Mouse (Mus musculus) embryonic facial prominence, embryonic 11.5 days (tissue): ENCODE measurements around the gene Gm12216. TPM values are rescaled to one million over a fixed set of nuclear protein-coding genes. Genes with fewer than 3 reads are reported as not detected.
A peak's percentile ranks its signal among the peaks of the same experiment; 100 is the strongest.

ENCODE experiments used
- ATAC-seq: fragments of 200-750 bp; cut with Nextera tagmentation; replicated peaks from 2 replicates; pipeline ENCODE4 v1.8.0; 2017; ENCODE audit warnings: low read depth; ENCODE audit not compliant: insufficient number of reproducible peaks, low FRiP score, low TSS enrichment
- DNase-seq: peaks from one replicate; pipeline ENCODE4 v3.0.0-alpha.2; 2015; ENCODE audit warnings: low spot score
- H3K27ac ChIP-seq: fragments of 300-500 bp; sonication (generic); replicated peaks from 2 replicates; pipeline ENCODE4 v1.5.1; 2014; ENCODE audit warnings: mild to moderate bottlenecking, low read depth, low read length, control low read depth
- H3K27me3 ChIP-seq: fragments of 300-500 bp; sonication (generic); 2 replicates; pipeline ENCODE4 v1.6.1; 2014; ENCODE audit warnings: mild to moderate bottlenecking, low read length, moderate library complexity, mixed read lengths; ENCODE audit not compliant: control insufficient read depth, insufficient read depth
- H3K36me3 ChIP-seq: fragments of 300-500 bp; sonication (generic); replicated peaks from 2 replicates; pipeline ENCODE4 v1.6.1; 2014; ENCODE audit warnings: low read depth, mild to moderate bottlenecking, low read length, moderate library complexity, mixed read lengths; ENCODE audit not compliant: control insufficient read depth, insufficient read depth
- H3K4me1 ChIP-seq: fragments of 300-500 bp; sonication (generic); 2 replicates; pipeline ENCODE4 v1.6.1; 2014; ENCODE audit warnings: low read length, mixed read lengths; ENCODE audit not compliant: control insufficient read depth, insufficient read depth
- H3K4me2 ChIP-seq: fragments of 300-500 bp; sonication (generic); 2 replicates; pipeline ENCODE4 v1.6.1; 2014; ENCODE audit warnings: low read depth, mild to moderate bottlenecking, control low read depth, low read length, moderate library complexity
- H3K4me3 ChIP-seq: fragments of 300-500 bp; sonication (generic); 2 replicates; pipeline ENCODE4 v1.5.1; 2014; ENCODE audit warnings: low read depth, low read length, control low read depth
- H3K9ac ChIP-seq: fragments of 300-500 bp; sonication (generic); replicated peaks from 2 replicates; pipeline ENCODE4 v1.6.1; 2014; ENCODE audit warnings: mild to moderate bottlenecking, control low read depth, low read length
- H3K9me3 ChIP-seq: fragments of 300-500 bp; sonication (generic); replicated peaks from 2 replicates; pipeline ENCODE4 v1.6.1; 2016; ENCODE audit warnings: mild to moderate bottlenecking, low read length, inconsistent platforms, mixed read lengths; ENCODE audit not compliant: control insufficient read depth
- WGBS: fragments of 180-500 bp; shearing (Covaris S2); extraction: QIAGEN DNeasy Blood & Tissue Kit; methylation state at CpG from one replicate; pipeline ENCODE4 v1.1.7; 2014; 5-methylcytosine and 5-hydroxymethylcytosine counted together
- polyA plus RNA-seq: library from polyadenylated mRNA; unstranded; fragments of >200 nt; fragmentation: Nextera tagmentation; extraction: Ambion mirVana; gene quantifications from 2 replicates; pipeline ENCODE4 v1.2.1, GENCODE M21; 2014

The Gm12216 gene
- polyA plus RNA-seq, 1 experiment from 2014 or later, result not detected

GRCm38 (mm10) chr11:53843106-53843505 is 15.9 kb downstream of the Gm12216 start:
- peak; percentile 49 for DNase-seq
- ATAC-seq, result no peak
- no peaks in the 10 kb centered on the region for H3K36me3 ChIP-seq
- H3K4me2 ChIP-seq, result no peak overlapping the region
- H3K27me3 ChIP-seq, result no peaks in the 10 kb centered on the region
- H3K27ac ChIP-seq, result no peak overlapping the region
- no peaks in the 10 kb centered on the region for H3K4me1 ChIP-seq
- H3K9me3 ChIP-seq, result no peaks in the 10 kb centered on the region
- 50% methylated on average over 10 of the region's 10 CpGs for WGBS
- H3K4me3 ChIP-seq, result no peak overlapping the region
- no peak overlapping the region for H3K9ac ChIP-seq

GRCm38 (mm10) chr11:53842161-53842581 is 16.9 kb downstream of the Gm12216 start:
- Histone ChIP-seq H3K9me3 (no peaks in the 10 kb centered on the region), H3K9ac (no peak overlapping the region), H3K27me3 (no peaks in the 10 kb centered on the region), H3K4me2 (no peak overlapping the region), H3K4me3 (no peak overlapping the region), H3K27ac (no peak overlapping the region), H3K4me1 (no peaks in the 10 kb centered on the region), H3K36me3 (no peaks in the 10 kb centered on the region)
- DNase-seq (no peak), ATAC-seq (no peak)
- 74% methylated on average over 4 of the region's 4 CpGs for WGBS

GRCm38 (mm10) chr11:53841514-53841913 is 17.5 kb downstream of the Gm12216 start:
- H3K4me2 ChIP-seq, result no peak overlapping the region
- no peak overlapping the region for H3K27ac ChIP-seq
- 83% methylated on average over 12 of the region's 12 CpGs for WGBS
- no peaks in the 10 kb centered on the region for H3K4me1 ChIP-seq
- no peak overlapping the region for H3K4me3 ChIP-seq
- no peaks in the 10 kb centered on the region for H3K9me3 ChIP-seq
- ATAC-seq (no peak), DNase-seq (no peak)
- no peaks in the 10 kb centered on the region for H3K36me3 ChIP-seq
- no peaks in the 10 kb centered on the region for H3K27me3 ChIP-seq
- no peak overlapping the region for H3K9ac ChIP-seq

GRCm38 (mm10) chr11:53839663-53840642 is 19.1 kb downstream of the Gm12216 start:
- Histone ChIP-seq H3K27me3 (no peaks in the 10 kb centered on the region), H3K27ac (no peak overlapping the region), H3K36me3 (no peaks in the 10 kb centered on the region), H3K4me2 (no peak overlapping the region), H3K4me1 (no peaks in the 10 kb centered on the region), H3K4me3 (no peak overlapping the region), H3K9ac (no peak overlapping the region), H3K9me3 (no peaks in the 10 kb centered on the region)
- WGBS, result 59% methylated on average over 8 of the region's 8 CpGs
- DNase-seq (peak; percentile 12), ATAC-seq (no peak)

- Histone ChIP-seq H3K9me3 (no peaks in the 10 kb centered on the region), H3K36me3 (no peaks in the 10 kb centered on the region), H3K4me3 (no peak overlapping the region), H3K4me2 (no peak overlapping the region), H3K4me1 (no peaks in the 10 kb centered on the region), H3K27ac (no peak overlapping the region), H3K27me3 (no peaks in the 10 kb centered on the region), H3K9ac (no peak overlapping the region)
- no peak for ATAC-seq
- 81% methylated on average over 6 of the region's 6 CpGs for WGBS
- no peak for DNase-seq
These were observed 19.9 kb downstream of the Gm12216 start for GRCm38 (mm10) chr11:53839147-53839546.

GRCm38 (mm10) chr11:53837731-53838130 is 21.3 kb downstream of the Gm12216 start:
- DNase-seq, result no peak
- H3K9ac ChIP-seq, result no peak overlapping the region
- no peak for ATAC-seq
- no peaks in the 10 kb centered on the region for H3K4me1 ChIP-seq
- no peaks in the 10 kb centered on the region for H3K9me3 ChIP-seq
- no peak overlapping the region for H3K27ac ChIP-seq
- no peak overlapping the region for H3K4me3 ChIP-seq
- no peaks in the 10 kb centered on the region for H3K27me3 ChIP-seq
- WGBS, result 84% methylated on average over 5 of the region's 5 CpGs
- H3K4me2 ChIP-seq, result no peak overlapping the region
- H3K36me3 ChIP-seq, result no peaks in the 10 kb centered on the region

- WGBS, result 87% methylated on average over 4 of the region's 4 CpGs
- H3K4me2 ChIP-seq, result no peak overlapping the region
- H3K36me3 ChIP-seq, result no peaks in the 10 kb centered on the region
- no peaks in the 10 kb centered on the region for H3K9me3 ChIP-seq
- H3K9ac ChIP-seq, result no peak overlapping the region
- no peaks in the 10 kb centered on the region for H3K27me3 ChIP-seq
- no peaks in the 10 kb centered on the region for H3K4me1 ChIP-seq
- ATAC-seq, result no peak
- no peak for DNase-seq
- H3K4me3 ChIP-seq, result no peak overlapping the region
- no peak overlapping the region for H3K27ac ChIP-seq
These were observed 23.6 kb downstream of the Gm12216 start for GRCm38 (mm10) chr11:53835379-53836010.

- 84% methylated on average over 4 of the region's 4 CpGs for WGBS
- no peak overlapping the region for H3K27ac ChIP-seq
- no peaks in the 10 kb centered on the region for H3K27me3 ChIP-seq
- H3K9ac ChIP-seq, result no peak overlapping the region
- H3K4me1 ChIP-seq, result no peaks in the 10 kb centered on the region
- H3K4me3 ChIP-seq, result no peak overlapping the region
- no peaks in the 10 kb centered on the region for H3K36me3 ChIP-seq
- DNase-seq (no peak), ATAC-seq (no peak)
- H3K9me3 ChIP-seq, result no peaks in the 10 kb centered on the region
- H3K4me2 ChIP-seq, result no peak overlapping the region
These were observed 33.6 kb downstream of the Gm12216 start for GRCm38 (mm10) chr11:53825409-53825808.
